Mouse (Mus musculus): Measurements from ENCODE around the gene Gm20388. TPM values are rescaled to one million over a fixed set of nuclear protein-coding genes. Genes with fewer than 3 reads are reported as not detected.

The Gm20388 gene
- polyA plus RNA-seq, 1 experiment from 2014 or later, result 8.3 TPM

DNA sequence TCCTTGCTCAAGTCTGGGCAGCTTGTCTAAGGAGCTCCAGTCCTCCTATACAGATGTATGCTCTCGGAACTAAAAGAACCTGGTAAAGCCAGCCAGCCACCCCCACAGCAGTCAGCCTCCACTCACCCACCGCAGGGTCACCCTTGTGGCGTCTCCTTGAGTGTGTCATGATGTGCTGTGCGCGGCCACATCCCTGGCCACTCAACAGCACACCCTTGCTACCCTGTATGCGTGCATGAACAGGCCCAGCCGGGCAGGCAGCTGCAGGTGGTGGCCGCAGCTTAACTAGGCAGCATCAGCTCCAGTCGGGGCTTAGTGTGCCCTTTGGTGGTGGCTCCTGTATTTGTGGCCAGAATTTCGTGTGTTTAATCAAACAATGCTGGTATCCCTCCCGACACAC lies 2546.5 kb downstream of the Gm20388 start:
- no peak overlapping the region for H3K27ac ChIP-seq (ENCODE audit: low read depth)
- no peaks in the 10 kb centered on the region for H3K36me3 ChIP-seq (ENCODE audit: control insufficient read depth, insufficient read depth, low read length)
- WGBS, result 70% methylated on average over 11 of the region's 11 CpGs
- no peak overlapping the region for H3K4me2 ChIP-seq (ENCODE audit: low read length)
- DNase-seq (ENCODE audit: low spot score) (no peak), ATAC-seq (replicated peaks; ENCODE audit: low FRiP score, low TSS enrichment, low read depth) (no peak)
- no peaks in the 10 kb centered on the region for H3K9me3 ChIP-seq (ENCODE audit: control insufficient read depth, low read length)
- peaks cover 6% of the 10 kb centered on the region for H3K4me1 ChIP-seq (replicated peaks; ENCODE audit: control insufficient read depth, insufficient read depth, low read length)
- H3K4me3 ChIP-seq (ENCODE audit: low read depth, low read length), result no peak overlapping the region
- H3K9ac ChIP-seq (ENCODE audit: low read length), result no peak overlapping the region
- H3K27me3 ChIP-seq (replicated peaks; ENCODE audit: control insufficient read depth, insufficient read depth, low read length), result peaks cover 50% of the 10 kb centered on the region

DNA sequence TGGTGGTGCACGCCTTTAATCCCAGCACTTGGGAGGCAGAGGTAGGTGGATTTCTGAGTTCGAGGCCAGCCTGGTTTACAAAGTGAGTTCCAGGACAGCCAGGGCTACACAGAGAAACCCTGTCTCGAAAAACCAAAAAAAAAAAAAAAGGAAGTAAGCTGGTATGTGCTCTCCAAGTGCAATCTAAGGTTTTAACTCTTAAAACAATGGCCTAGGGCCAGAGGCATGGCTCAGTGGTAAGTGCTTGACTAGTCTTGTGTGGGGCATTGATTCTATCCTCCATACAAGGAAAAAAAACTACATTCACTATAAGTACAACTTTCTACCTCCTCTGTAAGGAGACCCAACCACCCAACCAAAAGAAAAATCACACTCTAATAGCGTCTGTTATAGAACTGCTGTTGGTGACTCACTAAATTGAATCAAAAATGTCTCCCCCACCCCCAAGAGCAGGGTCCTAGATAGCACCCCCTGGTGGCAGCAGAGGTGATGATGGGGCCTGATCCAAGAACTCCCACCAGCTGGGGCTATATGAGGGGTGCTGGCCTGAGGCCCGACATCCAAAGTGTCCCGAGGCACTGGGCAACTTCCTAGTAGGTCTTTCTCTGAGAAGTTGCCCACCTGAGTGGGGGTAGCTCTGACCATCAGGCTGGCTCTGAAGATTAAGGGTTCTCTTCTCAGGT lies 2548.7 kb downstream of the Gm20388 start:
- Histone ChIP-seq H3K4me2 (ENCODE audit: low read length) (no peak overlapping the region), H3K36me3 (ENCODE audit: control insufficient read depth, insufficient read depth, low read length) (no peaks in the 10 kb centered on the region), H3K4me3 (ENCODE audit: low read depth, low read length) (no peak overlapping the region), H3K9me3 (ENCODE audit: control insufficient read depth, low read length) (no peaks in the 10 kb centered on the region), H3K4me1 (replicated peaks; ENCODE audit: control insufficient read depth, insufficient read depth, low read length) (peaks cover 6% of the 10 kb centered on the region), H3K27ac (ENCODE audit: low read depth) (no peak overlapping the region), H3K9ac (ENCODE audit: low read length) (no peak overlapping the region), H3K27me3 (replicated peaks; ENCODE audit: control insufficient read depth, insufficient read depth, low read length) (peaks cover 55% of the 10 kb centered on the region)
- ATAC-seq (replicated peaks; ENCODE audit: low FRiP score, low TSS enrichment, low read depth) (no peak), DNase-seq (ENCODE audit: low spot score) (no peak)
- WGBS, result 60% methylated on average over 6 of the region's 6 CpGs

DNA sequence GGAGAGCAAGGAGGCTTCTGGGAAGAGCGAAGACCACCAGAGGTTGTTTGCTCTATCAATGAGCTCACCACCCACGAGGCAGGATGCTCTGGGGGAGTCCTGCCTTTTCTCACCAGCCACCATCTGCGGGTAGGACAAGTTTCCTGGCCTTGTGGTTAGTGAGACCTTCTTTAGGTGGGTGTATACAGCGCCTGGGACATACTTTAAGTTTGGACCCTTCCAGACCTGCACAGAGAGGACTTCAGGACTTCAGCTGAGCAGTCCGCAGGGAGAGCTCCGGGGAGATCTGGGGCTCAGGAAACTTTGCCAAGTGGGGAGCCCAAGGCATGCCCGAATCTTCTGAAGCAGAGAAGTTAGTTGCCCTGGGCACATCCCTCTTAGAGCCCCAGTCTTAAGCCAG lies 2549.3 kb downstream of the Gm20388 start:
- 20% methylated on average over 7 of the region's 7 CpGs for WGBS
- H3K4me1 ChIP-seq (replicated peaks; ENCODE audit: control insufficient read depth, insufficient read depth, low read length), result peaks cover 6% of the 10 kb centered on the region
- no peak overlapping the region for H3K27ac ChIP-seq (ENCODE audit: low read depth)
- H3K4me2 ChIP-seq (ENCODE audit: low read length), result peak overlapping the region; percentile 57
- peaks cover 55% of the 10 kb centered on the region for H3K27me3 ChIP-seq (replicated peaks; ENCODE audit: control insufficient read depth, insufficient read depth, low read length)
- H3K9ac ChIP-seq (ENCODE audit: low read length), result peak overlapping the region; percentile 30; the same call in 1 of the 2 replicates
- H3K9me3 ChIP-seq (ENCODE audit: control insufficient read depth, low read length), result no peaks in the 10 kb centered on the region
- DNase-seq (ENCODE audit: low spot score) (no peak), ATAC-seq (replicated peaks; ENCODE audit: low FRiP score, low TSS enrichment, low read depth) (no peak)
- no peaks in the 10 kb centered on the region for H3K36me3 ChIP-seq (ENCODE audit: control insufficient read depth, insufficient read depth, low read length)
- peak overlapping the region; percentile 30 for H3K4me3 ChIP-seq (ENCODE audit: low read depth, low read length)

DNA sequence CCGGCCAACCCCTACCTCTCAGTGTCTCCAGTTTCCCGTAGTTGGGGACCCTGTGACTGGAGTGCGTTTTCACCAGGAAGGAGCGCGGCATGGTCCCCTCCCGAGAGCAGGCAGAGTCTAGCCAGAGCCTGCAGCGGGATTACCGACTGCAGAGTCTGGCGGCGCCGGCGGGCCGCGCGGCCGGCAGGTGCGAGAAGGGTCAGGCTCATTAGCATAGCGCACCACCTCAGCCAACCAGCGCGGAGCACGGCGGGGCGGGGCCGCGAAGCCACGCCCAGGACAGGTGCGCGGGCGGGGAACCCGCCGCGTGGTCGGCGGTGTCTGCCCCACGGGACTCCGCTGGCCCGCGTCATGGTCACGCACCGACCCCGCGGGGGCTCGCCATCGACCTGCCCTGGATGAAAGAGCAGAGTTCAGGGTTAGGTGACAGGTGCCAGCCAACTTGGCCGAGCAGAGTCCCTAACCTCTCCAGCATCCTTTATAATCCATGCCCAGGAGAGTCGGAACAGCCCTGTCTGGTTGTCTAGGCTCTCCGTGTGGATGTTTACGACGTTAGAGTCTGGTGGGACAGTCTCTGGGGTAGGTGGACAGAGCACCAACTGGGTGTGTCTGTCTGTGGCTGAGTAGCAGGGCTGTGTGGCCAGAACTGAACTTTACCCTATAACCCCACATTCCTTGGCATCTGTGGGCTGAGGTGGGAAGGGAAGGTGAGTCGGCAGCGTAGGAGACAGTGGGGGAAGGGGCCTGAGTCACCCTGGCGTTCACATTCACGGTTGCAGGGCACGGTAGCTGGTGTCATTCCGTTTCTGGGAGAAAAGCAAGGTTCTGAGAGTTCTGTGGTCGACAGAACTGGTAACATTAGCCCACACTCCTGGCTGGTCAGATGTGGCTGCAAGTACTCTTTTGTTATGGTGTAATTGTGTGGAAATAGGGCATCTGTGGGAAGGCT lies 2550.2 kb downstream of the Gm20388 start, which contains the start of gene Snai3:
Gene Snai3 (minus strand): TSS at position 210 of the 949 bp plus-strand sequence.
- Histone ChIP-seq H3K27ac (ENCODE audit: low read depth) (no peak within 1 kb of the TSS), H3K27me3 (replicated peaks; ENCODE audit: control insufficient read depth, insufficient read depth, low read length) (peaks cover 55% of the 10 kb centered on the region), H3K9me3 (ENCODE audit: control insufficient read depth, low read length) (no peaks in the 10 kb centered on the region), H3K4me1 (replicated peaks; ENCODE audit: control insufficient read depth, insufficient read depth, low read length) (peaks cover 6% of the 10 kb centered on the region), H3K9ac (ENCODE audit: low read length) (peak within 1 kb of the TSS; percentile 30), H3K4me3 (ENCODE audit: low read depth, low read length) (peak within 1 kb of the TSS; percentile 30), H3K36me3 (ENCODE audit: control insufficient read depth, insufficient read depth, low read length) (0 out of 2 replicates have a peak, but pooled peaks cover 4% of the 10 kb centered on the region), H3K4me2 (ENCODE audit: low read length) (peak within 1 kb of the TSS; percentile 57)
- DNase-seq (ENCODE audit: low spot score), result peak; percentile 84
- ATAC-seq (replicated peaks; ENCODE audit: low FRiP score, low TSS enrichment, low read depth), result peak; percentile 88
- 2% methylated on average over 56 of the region's 56 CpGs for WGBS

DNA sequence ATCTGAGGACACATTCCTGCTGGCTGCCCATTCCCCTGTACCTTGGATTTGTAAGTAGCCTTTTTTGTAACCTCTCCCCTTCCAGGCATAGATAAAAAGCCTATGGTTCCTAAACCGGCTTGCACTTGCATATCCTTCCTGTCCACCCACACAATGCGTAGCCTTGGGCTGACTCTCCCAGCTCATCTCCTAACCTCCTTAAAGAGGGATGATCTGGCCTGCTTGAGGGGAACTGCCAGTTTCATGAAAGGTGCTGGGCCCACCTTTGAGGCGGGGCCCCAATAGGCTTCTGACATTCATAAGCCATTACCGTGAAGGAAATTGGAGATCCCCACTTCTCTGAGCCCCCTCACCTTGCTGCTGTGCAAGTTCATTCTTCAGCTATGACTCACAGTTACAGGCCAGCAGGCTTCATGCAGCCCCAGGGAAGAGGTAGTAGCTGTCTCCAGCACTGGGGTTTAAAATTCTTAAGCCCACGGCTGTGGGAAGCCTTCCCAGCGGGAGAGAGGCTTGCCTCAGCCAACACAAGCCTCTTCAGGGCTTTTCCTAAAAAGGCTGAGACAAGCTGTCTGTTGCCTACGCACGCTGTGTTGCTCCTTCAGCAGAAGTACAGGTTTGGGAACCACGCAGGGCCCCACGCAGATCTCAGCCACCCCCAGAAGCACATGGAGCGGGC lies 2551.0 kb downstream of the Gm20388 start:
- Histone ChIP-seq H3K36me3 (ENCODE audit: control insufficient read depth, insufficient read depth, low read length) (peaks cover 10% of the 10 kb centered on the region), H3K9me3 (ENCODE audit: control insufficient read depth, low read length) (no peaks in the 10 kb centered on the region), H3K27me3 (replicated peaks; ENCODE audit: control insufficient read depth, insufficient read depth, low read length) (peaks cover 54% of the 10 kb centered on the region), H3K4me2 (ENCODE audit: low read length) (no peak overlapping the region), H3K9ac (ENCODE audit: low read length) (no peak overlapping the region), H3K4me3 (ENCODE audit: low read depth, low read length) (no peak overlapping the region), H3K4me1 (replicated peaks; ENCODE audit: control insufficient read depth, insufficient read depth, low read length) (peaks cover 6% of the 10 kb centered on the region), H3K27ac (ENCODE audit: low read depth) (no peak overlapping the region)
- 67% methylated on average over 11 of the region's 11 CpGs for WGBS
- no peak for DNase-seq (ENCODE audit: low spot score)
- no peak for ATAC-seq (replicated peaks; ENCODE audit: low FRiP score, low TSS enrichment, low read depth)

DNA sequence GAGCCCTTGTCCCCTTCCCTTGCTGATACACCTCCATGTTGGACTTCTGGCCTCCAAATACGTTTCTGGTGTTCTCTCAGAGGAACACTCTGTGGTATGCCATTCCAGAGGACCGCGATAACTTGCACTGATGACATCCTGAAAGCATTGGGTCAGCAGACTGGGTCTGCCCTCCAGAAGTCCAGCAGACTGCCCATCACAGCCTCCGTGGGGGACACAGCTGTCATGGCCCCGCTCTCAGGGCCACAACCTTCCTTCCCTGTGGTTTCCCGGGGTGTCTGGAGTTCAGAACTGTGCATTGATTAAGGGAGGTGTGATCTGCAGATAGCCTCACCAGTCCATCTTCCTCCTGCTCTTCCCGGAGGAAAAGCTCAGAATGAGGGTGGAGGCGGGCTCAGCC lies 2551.9 kb downstream of the Gm20388 start:
- Histone ChIP-seq H3K9ac (ENCODE audit: low read length) (no peak overlapping the region), H3K4me1 (replicated peaks; ENCODE audit: control insufficient read depth, insufficient read depth, low read length) (peaks cover 6% of the 10 kb centered on the region), H3K27me3 (replicated peaks; ENCODE audit: control insufficient read depth, insufficient read depth, low read length) (peaks cover 47% of the 10 kb centered on the region), H3K27ac (ENCODE audit: low read depth) (no peak overlapping the region), H3K4me2 (ENCODE audit: low read length) (no peak overlapping the region), H3K36me3 (ENCODE audit: control insufficient read depth, insufficient read depth, low read length) (peaks cover 19% of the 10 kb centered on the region), H3K9me3 (ENCODE audit: control insufficient read depth, low read length) (no peaks in the 10 kb centered on the region), H3K4me3 (ENCODE audit: low read depth, low read length) (no peak overlapping the region)
- no peak for DNase-seq (ENCODE audit: low spot score)
- WGBS, result 68% methylated on average over 8 of the region's 8 CpGs
- ATAC-seq (replicated peaks; ENCODE audit: low FRiP score, low TSS enrichment, low read depth), result no peak

DNA sequence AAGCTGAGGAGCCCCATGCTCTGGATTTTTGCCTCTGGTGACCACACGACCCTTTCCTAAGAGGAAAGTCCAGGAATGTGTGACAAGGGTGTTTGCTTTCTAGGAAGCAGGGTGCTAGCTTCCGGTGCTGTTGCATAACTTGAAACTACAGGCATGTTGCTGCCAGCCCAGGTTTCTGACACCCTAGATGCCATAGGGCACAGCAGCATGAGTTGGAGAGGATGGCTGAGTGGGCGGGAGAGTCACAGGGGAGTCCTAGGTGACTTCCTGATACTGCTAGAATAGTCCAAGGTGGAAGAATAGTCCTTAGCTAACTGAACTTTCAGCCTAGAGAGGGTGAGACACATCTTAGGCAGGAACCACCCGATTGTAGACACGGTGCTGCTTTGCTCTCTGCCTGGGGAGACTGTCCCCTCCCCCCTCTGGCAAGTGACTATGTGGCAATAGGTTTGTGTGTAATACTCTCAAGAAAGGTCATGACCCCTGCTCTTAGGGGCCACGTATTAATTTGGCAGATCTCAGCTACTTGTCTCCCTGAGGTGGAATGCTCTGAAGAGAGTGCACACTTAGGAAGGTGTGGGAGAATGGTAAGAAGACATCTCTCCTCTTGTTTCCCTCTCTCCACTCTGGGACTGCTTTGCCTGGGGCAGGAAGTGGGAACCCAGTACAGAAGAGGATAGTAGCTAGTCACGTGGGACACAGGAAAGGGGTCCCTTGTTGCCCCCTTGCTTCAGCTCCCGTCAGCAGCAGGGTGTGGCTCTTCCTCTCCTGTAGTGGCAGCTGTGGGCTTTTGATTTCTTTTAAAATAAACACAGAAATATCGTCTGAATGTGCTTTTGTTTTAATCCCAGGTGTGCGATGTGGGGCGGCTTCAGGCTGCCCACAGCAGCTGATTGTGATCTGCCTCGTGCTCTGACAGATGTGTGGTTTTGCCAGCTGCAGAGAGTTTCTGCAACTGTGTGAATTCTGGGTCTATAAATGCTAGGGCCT lies 2553.3 kb downstream of the Gm20388 start:
- Histone ChIP-seq H3K9ac (ENCODE audit: low read length) (no peak overlapping the region), H3K4me1 (replicated peaks; ENCODE audit: control insufficient read depth, insufficient read depth, low read length) (peaks cover 6% of the 10 kb centered on the region), H3K4me2 (ENCODE audit: low read length) (no peak overlapping the region), H3K27me3 (replicated peaks; ENCODE audit: control insufficient read depth, insufficient read depth, low read length) (peaks cover 35% of the 10 kb centered on the region), H3K4me3 (ENCODE audit: low read depth, low read length) (no peak overlapping the region), H3K9me3 (ENCODE audit: control insufficient read depth, low read length) (no peaks in the 10 kb centered on the region), H3K27ac (ENCODE audit: low read depth) (no peak overlapping the region), H3K36me3 (ENCODE audit: control insufficient read depth, insufficient read depth, low read length) (peaks cover 33% of the 10 kb centered on the region)
- WGBS, result 51% methylated on average over 12 of the region's 12 CpGs
- DNase-seq (ENCODE audit: low spot score) (no peak), ATAC-seq (replicated peaks; ENCODE audit: low FRiP score, low TSS enrichment, low read depth) (no peak)
